Mouse (Mus musculus): Measurements from ENCODE around the gene Zdhhc4. TPM values are rescaled to one million over a fixed set of nuclear protein-coding genes. Genes with fewer than 3 reads are reported as not detected.

Gene Zdhhc4
- polyA plus RNA-seq (2014; fragmentation: Illumina TruSeq; extraction: RNeasy Lipid Tissue Mini Kit (QIAGEN cat#74804)) = 8.1 TPM

GRCm38 (mm10) chr5:143328690-143329495 lies at the start of gene Zdhhc4:
Zdhhc4 (minus strand) TSS chr5:143329256.

DNA sequence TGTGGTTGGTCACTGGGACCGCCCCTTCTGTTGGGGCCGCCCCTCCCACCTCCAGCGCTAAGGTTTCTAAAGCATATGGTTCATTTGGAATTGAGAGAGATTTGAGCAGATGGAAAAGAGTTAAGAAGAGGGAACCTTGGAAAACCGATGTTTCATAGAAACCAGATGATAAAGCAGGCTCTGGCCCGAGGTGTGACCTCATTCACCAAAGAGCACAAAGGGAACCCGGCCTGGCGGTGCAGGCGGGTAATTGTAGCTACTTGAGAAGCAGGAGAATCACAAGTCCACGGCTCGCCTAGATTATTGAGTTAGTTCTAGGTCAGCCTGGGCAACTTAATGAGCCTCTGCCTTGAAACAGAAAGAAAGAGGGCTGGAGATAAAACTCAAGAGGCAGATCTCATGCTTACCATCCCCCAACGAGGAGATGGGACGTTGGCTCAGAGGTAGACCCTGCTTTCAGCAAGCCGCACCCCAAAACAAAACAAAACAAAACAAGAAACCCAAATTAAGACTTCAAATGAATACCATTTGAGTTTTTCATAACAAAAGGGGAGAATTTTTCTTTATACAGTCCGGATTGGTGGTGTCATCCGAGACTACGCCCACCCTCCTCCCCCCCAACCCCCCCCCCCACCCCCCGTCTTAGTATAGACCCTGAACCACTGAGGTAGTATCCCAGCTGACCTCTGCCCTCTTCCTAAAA lies 27.8 kb upstream of the Zdhhc4 start, which contains the start of gene Grid2ip:
TSS of gene Grid2ip (plus strand) at position 653 of the 703 bp plus-strand sequence.

GRCm38 (mm10) chr5:143314730-143315513 lies 14.1 kb downstream of the Zdhhc4 start, which contains the start of gene E130309D02Rik:
E130309D02Rik (minus strand) TSS chr5:143315360.

DNA sequence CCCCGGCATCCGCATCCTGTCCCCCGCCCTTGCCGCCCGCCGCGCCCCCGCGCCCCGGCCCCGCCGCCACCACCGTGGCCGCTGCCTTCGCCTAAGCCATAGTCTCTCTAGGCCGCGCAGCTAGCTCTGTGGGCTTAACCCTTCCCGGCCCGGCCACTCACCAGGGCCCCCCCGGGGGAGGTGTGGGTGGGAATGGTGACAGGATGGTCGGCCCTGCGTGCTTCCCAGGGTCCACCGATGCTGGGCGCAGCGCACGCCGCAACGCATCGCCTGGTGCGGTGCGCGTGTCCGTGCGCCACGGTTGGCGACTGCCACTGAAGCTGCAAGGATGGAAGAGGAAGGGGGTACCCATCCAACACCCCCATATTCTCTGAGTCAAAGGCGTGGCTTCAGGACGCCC lies 35.7 kb downstream of the Zdhhc4 start, which contains the start of gene Zfp853:
TSS of gene Zfp853 (minus strand) at position 220 of the 400 bp plus-strand sequence.

GRCm38 (mm10) chr5:143269363-143270150 lies 59.5 kb downstream of the Zdhhc4 start, which contains the start of gene Zfp316:
Zfp316 (minus strand) TSS chr5:143270022.

Other genes starting within 250 kb of the Zdhhc4 start
- 63.6 TPM for gene Rnf216, start 216.3 kb downstream of the Zdhhc4 start, polyA plus RNA-seq (2014; fragmentation: Illumina TruSeq; extraction: RNeasy Lipid Tissue Mini Kit (QIAGEN cat#74804))
- not detected for gene Olfr718-ps1, start 181.7 kb downstream of the Zdhhc4 start, polyA plus RNA-seq (2014; fragmentation: Illumina TruSeq; extraction: RNeasy Lipid Tissue Mini Kit (QIAGEN cat#74804))
- gene Rbak, start 148.5 kb downstream of the Zdhhc4 start, polyA plus RNA-seq (2014; fragmentation: Illumina TruSeq; extraction: RNeasy Lipid Tissue Mini Kit (QIAGEN cat#74804)) = 15.2 TPM
- gene Spdye4b, start 148.2 kb downstream of the Zdhhc4 start, polyA plus RNA-seq (2014; fragmentation: Illumina TruSeq; extraction: RNeasy Lipid Tissue Mini Kit (QIAGEN cat#74804)) = not detected
- not detected for gene Spdye4a, start 102.4 kb downstream of the Zdhhc4 start, polyA plus RNA-seq (2014; fragmentation: Illumina TruSeq; extraction: RNeasy Lipid Tissue Mini Kit (QIAGEN cat#74804))
- 16.9 TPM for gene Zfp12, start 94.1 kb downstream of the Zdhhc4 start, polyA plus RNA-seq (2014; fragmentation: Illumina TruSeq; extraction: RNeasy Lipid Tissue Mini Kit (QIAGEN cat#74804))
- gene Zfp316, start 59.2 kb downstream of the Zdhhc4 start, polyA plus RNA-seq (2014; fragmentation: Illumina TruSeq; extraction: RNeasy Lipid Tissue Mini Kit (QIAGEN cat#74804)) = 2.2 TPM
- gene Zfp853, start 35.6 kb downstream of the Zdhhc4 start, polyA plus RNA-seq (2014; fragmentation: Illumina TruSeq; extraction: RNeasy Lipid Tissue Mini Kit (QIAGEN cat#74804)) = 0.14 TPM
- 1.7 TPM for gene E130309D02Rik, start 13.9 kb downstream of the Zdhhc4 start, polyA plus RNA-seq (2014; fragmentation: Illumina TruSeq; extraction: RNeasy Lipid Tissue Mini Kit (QIAGEN cat#74804))
- not detected for gene Grid2ip, start 28.1 kb upstream of the Zdhhc4 start, polyA plus RNA-seq (2014; fragmentation: Illumina TruSeq; extraction: RNeasy Lipid Tissue Mini Kit (QIAGEN cat#74804))
- gene Kdelr2, start 74.6 kb upstream of the Zdhhc4 start, polyA plus RNA-seq (2014; fragmentation: Illumina TruSeq; extraction: RNeasy Lipid Tissue Mini Kit (QIAGEN cat#74804)) = 153 TPM
- gene Daglb, start 135.3 kb upstream of the Zdhhc4 start, polyA plus RNA-seq (2014; fragmentation: Illumina TruSeq; extraction: RNeasy Lipid Tissue Mini Kit (QIAGEN cat#74804)) = 0.77 TPM
- 503 TPM for gene Rac1, start 198.8 kb upstream of the Zdhhc4 start, polyA plus RNA-seq (2014; fragmentation: Illumina TruSeq; extraction: RNeasy Lipid Tissue Mini Kit (QIAGEN cat#74804))